Mouse (Mus musculus) right cerebral cortex, postnatal 25 days (tissue): ENCODE results near the gene Zfp692.

Source experiments
- DNase-seq: peaks from one replicate; pipeline ENCODE4 v3.0.0; 2022

Zfp692 gene

DNA sequence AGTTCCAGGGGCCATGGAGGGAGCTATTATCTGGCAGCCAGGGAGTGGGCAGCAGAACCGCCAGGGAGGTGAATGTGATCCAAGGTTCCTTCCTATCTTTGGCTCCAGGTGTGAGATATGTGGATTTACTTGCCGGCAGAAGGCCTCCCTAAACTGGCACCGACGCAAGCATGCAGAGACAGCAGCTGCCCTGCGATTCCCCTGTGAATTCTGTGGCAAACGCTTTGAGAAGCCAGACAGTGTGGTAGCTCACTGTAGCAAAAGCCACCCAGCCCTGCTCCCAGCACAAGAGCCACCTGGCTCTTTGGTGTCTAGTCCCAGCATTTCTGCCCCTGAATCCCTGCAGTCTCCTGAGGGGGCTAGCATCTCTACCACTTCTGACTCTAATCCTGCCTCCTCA lies 7.2 kb downstream of the Zfp692 start:
- DNase-seq, result peak; percentile 38

- DNase-seq, result no peak
Observed at GRCm38 (mm10) chr11:58315536-58316168, 8.8 kb downstream of the Zfp692 start.

DNA sequence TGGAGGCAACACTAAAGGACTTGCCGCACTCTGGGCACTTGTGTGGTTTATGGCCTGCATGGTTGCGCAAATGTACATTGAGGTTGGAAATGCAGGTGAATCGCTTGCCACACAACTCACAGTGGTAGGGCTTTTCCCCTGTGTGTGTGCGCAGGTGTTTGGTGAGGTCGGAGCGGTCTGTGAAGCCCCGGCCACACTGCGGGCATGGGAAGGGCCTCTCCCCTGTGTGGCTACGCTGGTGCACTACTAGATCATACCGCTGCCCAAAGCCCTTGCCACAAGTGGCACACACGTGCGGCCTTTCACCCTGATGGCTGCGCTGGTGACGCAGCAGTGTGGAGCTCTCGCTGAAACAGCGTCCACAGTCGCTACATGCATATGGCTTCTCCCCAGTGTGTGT lies 9.5 kb downstream of the Zfp692 start:
- DNase-seq, result no peak

DNA sequence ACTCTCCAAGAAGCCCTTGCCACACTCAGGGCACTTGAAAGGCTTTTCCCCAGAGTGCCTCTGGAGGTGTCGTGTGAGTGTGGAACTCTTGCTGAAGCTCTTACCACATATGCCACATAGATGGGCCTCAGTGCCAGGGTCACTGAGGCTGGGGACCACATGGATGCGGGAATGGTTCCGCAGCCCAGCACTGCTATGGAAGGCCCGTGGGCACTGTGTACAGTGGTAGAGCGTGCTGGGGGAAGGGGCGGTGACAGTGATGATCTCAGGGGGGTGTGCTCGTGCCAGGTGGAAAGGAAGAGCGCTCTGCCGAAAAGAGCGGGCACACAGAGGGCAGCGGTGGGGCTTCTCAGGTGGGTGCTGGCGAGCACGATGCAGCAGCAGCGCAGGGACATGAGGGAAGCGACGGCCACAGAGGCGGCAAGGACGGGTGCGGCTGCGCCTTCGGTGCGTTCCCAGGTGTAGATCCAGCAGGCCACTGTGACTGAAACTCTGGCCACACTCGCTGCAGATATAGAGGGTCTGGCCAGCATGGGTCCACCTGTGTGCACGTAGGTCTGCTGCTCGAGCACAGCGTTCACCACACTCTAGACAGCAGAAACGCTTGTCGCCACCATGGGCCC lies 10.0 kb downstream of the Zfp692 start:
- DNase-seq, result no peak

- peak; percentile 96 for DNase-seq
Observed at GRCm38 (mm10) chr11:58322824-58323569, 16.1 kb downstream of the Zfp692 start.

- no peak for DNase-seq
Observed at GRCm38 (mm10) chr11:58323570-58324340, 16.9 kb downstream of the Zfp692 start.

DNA sequence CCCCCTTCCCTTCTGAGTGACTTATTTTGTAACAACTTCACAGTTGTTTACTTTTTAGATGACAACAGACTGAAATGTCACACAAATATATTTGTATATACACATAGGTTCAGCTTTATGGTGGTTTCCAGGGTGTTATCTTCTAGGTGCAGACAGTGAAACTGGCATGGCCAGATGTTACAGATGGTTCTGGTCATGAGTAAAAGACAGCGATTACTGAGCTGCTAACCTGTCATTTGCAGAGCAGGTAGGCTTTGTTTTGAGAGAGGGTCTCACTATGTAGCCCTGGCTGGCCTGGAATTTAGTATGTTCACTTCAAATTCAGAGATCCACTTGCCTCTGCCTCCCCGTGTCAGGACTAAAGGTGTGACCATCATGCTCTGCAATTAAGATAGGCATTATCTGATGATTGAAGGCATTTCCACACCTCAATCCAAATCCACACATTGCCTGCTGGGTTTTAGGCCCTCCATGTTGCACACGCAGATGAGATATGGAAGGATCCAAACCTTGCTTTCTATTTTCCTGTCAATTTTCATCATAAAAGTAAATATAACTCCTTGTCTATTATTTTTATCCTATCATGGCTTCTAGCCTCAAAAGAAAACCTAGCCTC lies 17.9 kb downstream of the Zfp692 start:
- no peak for DNase-seq

DNA sequence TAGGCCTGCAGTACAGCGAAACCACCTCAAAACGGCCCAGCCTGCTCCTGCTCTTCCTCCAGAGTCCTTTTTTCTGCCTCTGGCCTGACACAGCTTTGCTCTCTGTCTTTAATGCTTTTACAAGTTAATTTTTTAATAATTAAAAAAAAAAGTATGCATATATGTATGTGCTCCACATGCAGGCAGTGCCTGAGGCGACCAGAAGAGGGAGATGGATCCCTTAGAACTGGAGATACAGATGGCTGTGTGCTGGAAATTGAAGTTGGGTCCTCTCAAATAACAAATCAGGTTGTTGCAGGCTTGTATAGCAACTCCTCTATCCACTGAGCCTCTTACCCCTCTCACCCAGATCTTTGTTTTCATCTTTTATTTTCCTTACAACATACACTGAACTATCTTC lies 19.9 kb downstream of the Zfp692 start:
- DNase-seq, result no peak

GRCm38 (mm10) chr11:58329906-58330275 lies 23.0 kb downstream of the Zfp692 start:
- DNase-seq, result no peak

DNA sequence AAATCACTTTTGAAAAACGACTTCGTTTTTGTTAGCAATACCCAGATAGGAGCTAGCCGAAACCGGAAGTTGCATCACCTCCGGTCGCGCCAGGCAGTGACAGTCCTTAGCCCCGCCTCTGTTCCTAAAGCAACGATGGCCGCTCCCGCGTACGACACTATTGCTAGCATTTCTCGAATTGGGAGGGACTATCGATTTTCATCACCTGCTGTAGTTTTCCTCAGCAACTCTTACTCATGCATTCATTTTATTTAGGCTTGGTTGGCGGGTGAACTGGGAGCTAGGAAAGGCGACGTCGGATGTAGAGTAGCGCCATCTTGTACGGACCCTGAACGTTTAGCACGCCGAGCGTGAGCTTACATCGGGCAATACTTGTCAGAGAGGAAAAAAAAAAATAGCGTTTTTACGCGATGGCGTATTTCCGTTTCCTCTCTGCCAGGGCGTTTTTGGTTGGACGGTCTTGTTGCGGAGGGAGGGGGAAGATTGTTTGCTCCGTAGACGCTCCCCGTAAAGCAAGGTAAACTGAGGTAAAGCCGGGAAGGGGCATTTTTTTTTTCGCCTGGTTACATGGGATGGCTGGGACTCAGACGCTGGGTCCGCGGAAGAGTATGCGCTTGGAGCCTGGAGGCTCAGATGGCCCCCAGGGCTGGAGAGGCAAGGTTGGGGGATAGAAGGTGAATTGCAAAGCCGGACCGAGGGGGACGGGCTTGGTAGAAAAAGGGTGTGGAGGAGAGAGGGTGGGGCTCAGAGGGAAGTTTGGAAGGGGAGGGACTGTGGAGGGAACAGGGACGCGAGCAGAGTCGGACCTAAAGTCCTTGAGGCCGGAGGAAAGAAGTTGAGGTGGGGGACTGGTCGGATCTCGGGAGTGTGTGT lies 23.6 kb downstream of the Zfp692 start, which contains the start of the genes Zfp672 and Sh3bp5l:
Gene Zfp672, minus strand, starts transcription at position 64 of the 873 bp plus-strand sequence.
Gene Sh3bp5l, plus strand, starts transcription at position 449 of the 873 bp plus-strand sequence.
- DNase-seq, result peak; percentile 90

DNA sequence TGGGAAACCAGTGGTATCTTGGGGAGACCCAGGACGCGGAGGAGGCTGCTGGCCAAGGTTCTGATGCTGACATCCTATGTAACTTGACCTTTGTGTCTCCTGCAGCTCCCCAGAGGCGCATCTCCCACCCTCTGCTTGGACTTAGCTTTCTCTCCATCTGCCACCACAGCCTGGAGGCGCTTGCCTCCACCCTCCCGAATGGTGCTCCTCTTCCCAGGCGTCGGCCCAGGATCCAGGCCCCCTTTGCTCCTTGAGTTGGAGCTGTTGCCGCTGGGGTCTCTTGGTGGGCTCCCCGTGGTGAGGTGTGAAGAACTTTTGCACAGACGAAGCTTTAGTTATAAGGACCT lies 24.3 kb downstream of the Zfp692 start:
- DNase-seq, result no peak

- no peak for DNase-seq
Observed at GRCm38 (mm10) chr11:58331546-58331945, 24.7 kb downstream of the Zfp692 start.

DNA sequence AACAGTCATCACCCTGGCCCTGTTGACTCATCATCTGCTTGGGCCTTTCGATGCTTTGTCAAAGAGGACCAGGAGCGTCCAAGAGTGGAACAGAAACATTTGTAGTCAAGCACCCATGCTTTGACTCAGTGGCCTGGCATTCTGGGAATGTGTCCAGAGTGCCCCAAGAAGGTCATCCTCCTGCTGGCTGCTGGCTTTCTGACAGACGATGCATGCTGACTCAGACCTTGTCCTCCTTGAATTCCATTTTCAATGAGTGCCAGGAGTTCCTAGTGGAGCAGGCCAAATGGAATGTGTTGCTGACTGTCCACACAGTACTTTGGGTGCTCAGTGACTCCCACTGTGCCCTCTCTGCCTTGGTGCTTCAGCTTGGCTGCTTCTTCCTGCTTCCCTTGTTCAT lies 27.9 kb downstream of the Zfp692 start:
- no peak for DNase-seq

DNA sequence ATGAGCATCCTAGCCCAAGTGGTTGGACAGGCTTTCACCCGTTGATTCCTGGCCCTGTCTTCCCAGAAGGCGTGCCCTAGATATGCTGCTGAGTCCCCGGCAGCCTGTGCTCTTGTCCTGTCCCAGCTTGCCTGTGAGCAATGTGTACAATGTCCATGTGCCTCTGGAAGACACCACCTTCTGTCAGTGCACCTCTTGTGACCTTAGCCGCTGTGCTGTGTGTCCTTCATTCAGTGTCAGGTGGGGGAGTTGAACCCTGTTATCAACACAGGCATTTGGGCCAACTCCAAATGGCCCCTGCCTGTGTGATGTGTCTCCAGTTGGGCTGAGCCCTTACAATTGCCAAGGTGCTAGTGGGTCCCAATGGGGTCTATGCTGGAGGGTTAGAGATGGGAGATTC lies 39.9 kb downstream of the Zfp692 start:
- no peak for DNase-seq

DNA sequence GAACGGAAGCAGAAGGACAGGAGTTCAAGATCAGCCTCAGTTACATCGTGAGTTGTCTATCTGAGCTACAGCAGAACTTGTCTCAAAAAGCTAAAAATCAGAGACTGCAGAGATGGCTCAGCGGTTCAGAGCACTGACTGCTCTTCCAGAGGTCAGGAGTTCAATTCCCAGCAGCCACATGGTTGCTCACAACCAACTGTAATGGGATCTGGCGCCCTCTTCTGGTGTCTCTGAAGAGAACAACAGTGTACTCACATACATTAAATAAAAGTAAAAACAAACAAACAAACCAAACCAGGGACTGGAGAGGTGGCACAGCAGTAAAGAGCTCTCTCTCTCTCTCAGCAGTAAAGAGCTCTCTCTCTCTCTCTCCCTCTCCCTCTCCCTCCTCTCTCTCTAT lies 43.8 kb downstream of the Zfp692 start:
- DNase-seq, result no peak

- no peak for DNase-seq
Observed at GRCm38 (mm10) chr11:58351179-58351578, 44.3 kb downstream of the Zfp692 start.

DNA sequence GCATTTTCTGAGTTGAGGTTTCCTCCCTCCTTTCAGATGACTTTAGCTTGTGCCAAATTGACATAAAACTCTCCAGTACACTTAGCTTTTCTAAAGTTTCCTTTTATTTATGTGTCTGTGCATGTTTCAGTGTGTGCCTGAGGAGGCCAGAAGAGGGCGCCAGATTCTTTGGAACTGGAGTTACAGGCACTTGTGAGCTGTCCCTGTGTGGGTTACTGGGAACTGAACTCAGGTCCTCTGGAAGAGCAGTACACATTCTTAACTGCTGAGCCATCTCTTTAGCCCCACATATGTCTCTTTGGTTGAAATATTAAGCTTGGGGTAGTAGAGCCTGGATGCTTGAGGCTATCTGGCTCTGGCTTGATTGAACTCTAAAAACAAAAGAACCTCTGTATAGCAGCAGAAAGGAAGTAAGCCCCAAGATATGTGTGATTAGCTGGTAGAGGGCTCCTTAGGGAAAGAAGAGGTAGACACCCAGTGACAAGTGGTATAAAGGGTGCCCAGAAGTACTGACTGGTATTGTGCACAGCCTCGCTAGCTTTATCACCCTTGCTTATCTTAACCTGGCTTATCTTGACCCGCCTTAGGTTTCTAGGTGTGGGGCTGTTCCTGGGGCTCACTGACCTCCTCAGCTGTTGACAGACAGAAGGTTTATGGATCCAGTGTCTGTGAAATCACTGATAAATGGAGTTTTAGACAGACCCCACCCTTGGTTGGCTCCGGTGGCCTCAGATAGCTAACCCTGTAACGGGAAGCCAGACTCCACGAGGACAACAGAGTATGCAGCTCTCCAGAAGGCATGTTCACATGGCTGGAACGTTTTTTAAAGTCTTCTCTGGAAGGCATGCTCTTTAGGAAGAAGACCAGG lies 46.0 kb downstream of the Zfp692 start:
- no peak for DNase-seq

- DNase-seq, result no peak
Observed at GRCm38 (mm10) chr11:58353709-58354108, 46.8 kb downstream of the Zfp692 start.

DNA sequence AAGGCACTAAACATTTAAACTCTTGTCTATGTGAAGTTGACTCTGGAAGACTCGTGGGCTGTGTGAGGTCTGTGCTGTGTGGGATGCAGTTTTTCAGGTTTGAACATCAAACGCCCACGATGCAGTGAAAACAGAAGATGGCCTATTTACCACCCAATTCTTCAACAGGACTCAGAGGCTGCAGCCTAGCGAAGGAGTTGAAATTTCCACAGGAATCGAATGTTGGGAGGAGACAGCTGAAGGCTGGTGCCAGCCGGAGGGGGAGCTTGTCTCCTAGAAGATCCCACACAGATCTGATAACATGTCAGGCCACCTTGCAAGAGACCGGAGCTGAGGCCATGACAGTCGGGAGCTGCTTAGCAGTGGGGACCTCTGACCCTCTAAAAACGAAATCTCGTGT lies 47.6 kb downstream of the Zfp692 start:
- DNase-seq, result no peak

DNA sequence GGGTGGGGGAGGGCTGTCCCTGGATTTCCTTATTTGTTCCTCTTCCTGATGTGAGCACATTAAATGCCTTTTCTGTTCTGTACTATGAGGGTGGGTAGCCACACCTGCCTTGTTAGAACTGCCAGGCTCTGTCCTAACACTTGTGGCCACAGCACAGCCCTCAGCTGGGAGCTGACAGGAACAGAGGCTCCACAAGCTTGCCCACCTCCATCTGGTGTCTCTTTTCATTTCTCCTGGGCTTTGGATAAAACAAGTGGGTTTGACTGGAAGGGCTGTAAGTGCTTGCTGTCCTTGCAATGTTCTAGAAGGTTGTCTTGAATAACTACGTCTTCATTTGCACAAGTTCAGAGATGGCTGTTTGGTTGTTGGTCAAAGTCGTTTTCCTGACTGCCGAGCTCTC lies 48.1 kb downstream of the Zfp692 start:
- DNase-seq, result no peak

GRCm38 (mm10) chr11:58357042-58357441 lies 50.2 kb downstream of the Zfp692 start:
- DNase-seq, result no peak
